Mouse (Mus musculus) midbrain, postnatal 0 days (tissue): ENCODE measurements at regions not wholly inside any gene's neighbourhood (a gene's known extent, or its start where the extent isn't known, plus 50 kb on each side); places are given as distances from the start of the nearest gene placed in this dataset.

Experiments used
- ATAC-seq: fragments of 200-750 bp; cut with Nextera tagmentation; 2 replicates; pipeline ENCODE4 v1.8.0; 2017; ENCODE audit warnings: moderate number of reproducible peaks, mild to moderate bottlenecking, moderate TSS enrichment, moderate library complexity; ENCODE audit not compliant: low FRiP score
- DNase-seq: peaks from one replicate; pipeline ENCODE4 v3.0.0-alpha.2; 2015; ENCODE audit warnings: low spot score
- H3K27ac ChIP-seq: fragments of 300-500 bp; sonication (generic); 2 replicates; pipeline ENCODE4 v1.5.1; 2014; ENCODE audit warnings: low read depth, mild to moderate bottlenecking, low read length, mixed read lengths
- H3K27me3 ChIP-seq: fragments of 300-500 bp; sonication (generic); 2 replicates; pipeline ENCODE4 v1.6.1; 2014; ENCODE audit warnings: low read length, control low read depth, mixed read lengths; ENCODE audit not compliant: insufficient read depth
- H3K36me3 ChIP-seq: fragments of 300-500 bp; sonication (generic); 2 replicates; pipeline ENCODE4 v1.6.1; 2014; ENCODE audit warnings: low read length, control low read depth, mixed read lengths; ENCODE audit not compliant: insufficient read depth
- H3K4me1 ChIP-seq: fragments of 300-500 bp; sonication (generic); 2 replicates; pipeline ENCODE4 v1.6.1; 2014; ENCODE audit warnings: mild to moderate bottlenecking, control low read depth, antibody characterized with exemption, low read length, mixed read lengths; ENCODE audit not compliant: insufficient read depth
- H3K4me2 ChIP-seq: fragments of 300-500 bp; sonication (generic); 2 replicates; pipeline ENCODE4 v1.6.1; 2014; ENCODE audit warnings: low read depth, mild to moderate bottlenecking, low read length, mixed read lengths; ENCODE audit not compliant: poor library complexity, severe bottlenecking
- H3K4me3 ChIP-seq: fragments of 300-500 bp; sonication (generic); 2 replicates; pipeline ENCODE4 v1.5.1; 2014; ENCODE audit warnings: low read depth, mild to moderate bottlenecking, low read length, moderate library complexity
- H3K9ac ChIP-seq: fragments of 300-500 bp; sonication (generic); replicated peaks from 2 replicates; pipeline ENCODE4 v1.6.1; 2014; ENCODE audit warnings: mild to moderate bottlenecking, low read length, moderate library complexity, mixed read lengths; ENCODE audit not compliant: poor library complexity, severe bottlenecking
- H3K9me3 ChIP-seq: fragments of 300-500 bp; sonication (generic); 2 replicates; pipeline ENCODE4 v1.6.1; 2016; ENCODE audit warnings: low read length, control low read depth
- CTCF ChIP-seq: IDR thresholded peaks from 2 replicates; pipeline ENCODE4 v1.5.1; 2016; ENCODE audit warnings: antibody characterized with exemption, mild to moderate bottlenecking
- WGBS: fragments of 180-500 bp; shearing (Covaris S2); extraction: QIAGEN DNeasy Blood & Tissue Kit; methylation state at CpG from one replicate; pipeline ENCODE4 v1.1.7; 2014; 5-methylcytosine and 5-hydroxymethylcytosine counted together

- WGBS: 70% methylated on average over 4 of the region's 4 CpGs
- H3K4me2 ChIP-seq: no peak overlapping the region
- TF ChIP-seq CTCF: no peak
- H3K36me3 ChIP-seq: no peaks in the 10 kb centered on the region
- H3K4me3 ChIP-seq: no peak overlapping the region
- H3K4me1 ChIP-seq: no peaks in the 10 kb centered on the region
- no peak overlapping the region for H3K27ac ChIP-seq
- H3K9ac ChIP-seq: no peak overlapping the region
- DNase-seq (no peak), ATAC-seq (no peak)
- no peaks in the 10 kb centered on the region for H3K27me3 ChIP-seq
- H3K9me3 ChIP-seq: no peaks in the 10 kb centered on the region
Observed at GRCm38 (mm10) chr2:8756546-8756945, 1124.5 kb upstream of the 4930412O13Rik start.

GRCm38 (mm10) chr2:8770636-8771035 lies 1110.4 kb upstream of the 4930412O13Rik start:
- Histone ChIP-seq H3K9ac (no peak overlapping the region), H3K9me3 (no peaks in the 10 kb centered on the region), H3K36me3 (no peaks in the 10 kb centered on the region), H3K4me3 (no peak overlapping the region), H3K27me3 (no peaks in the 10 kb centered on the region), H3K4me1 (no peaks in the 10 kb centered on the region), H3K27ac (no peak overlapping the region), H3K4me2 (no peak overlapping the region)
- TF ChIP-seq CTCF: no peak
- ATAC-seq (no peak), DNase-seq (no peak)
- 73% methylated on average over 4 of the region's 4 CpGs for WGBS

GRCm38 (mm10) chr2:8781152-8781935 lies 1099.7 kb upstream of the 4930412O13Rik start:
- TF ChIP-seq CTCF: no peak
- Histone ChIP-seq H3K4me2 (no peak overlapping the region), H3K36me3 (no peaks in the 10 kb centered on the region), H3K4me3 (no peak overlapping the region), H3K27ac (no peak overlapping the region), H3K9ac (no peak overlapping the region), H3K27me3 (no peaks in the 10 kb centered on the region), H3K4me1 (no peaks in the 10 kb centered on the region), H3K9me3 (no peaks in the 10 kb centered on the region)
- WGBS: 89% methylated on average over 7 of the region's 7 CpGs
- no peak for DNase-seq
- 0 out of 2 replicates have a peak, but pooled peaks have one; percentile 13 for ATAC-seq

GRCm38 (mm10) chr2:8782225-8782624 lies 1098.8 kb upstream of the 4930412O13Rik start:
- H3K9ac ChIP-seq: no peak overlapping the region
- DNase-seq: no peak
- H3K9me3 ChIP-seq: no peaks in the 10 kb centered on the region
- H3K4me2 ChIP-seq: no peak overlapping the region
- H3K4me1 ChIP-seq: no peaks in the 10 kb centered on the region
- TF ChIP-seq CTCF: no peak
- H3K27me3 ChIP-seq: no peaks in the 10 kb centered on the region
- no peak overlapping the region for H3K4me3 ChIP-seq
- no peaks in the 10 kb centered on the region for H3K36me3 ChIP-seq
- no peak for ATAC-seq
- WGBS: 91% methylated on average over 2 of the region's 2 CpGs
- no peak overlapping the region for H3K27ac ChIP-seq

GRCm38 (mm10) chr2:8802061-8802460 lies 1079.0 kb upstream of the 4930412O13Rik start:
- WGBS: 48% methylated on average over 3 of the region's 3 CpGs
- no peak for DNase-seq

GRCm38 (mm10) chr2:8809609-8810008 lies 1071.4 kb upstream of the 4930412O13Rik start:
- no peak for ATAC-seq
- DNase-seq: no peak
- H3K36me3 ChIP-seq: no peaks in the 10 kb centered on the region
- no peak overlapping the region for H3K9ac ChIP-seq
- 84% methylated on average over 4 of the region's 4 CpGs for WGBS
- TF ChIP-seq CTCF: no peak
- H3K4me1 ChIP-seq: no peaks in the 10 kb centered on the region
- no peaks in the 10 kb centered on the region for H3K27me3 ChIP-seq
- H3K4me3 ChIP-seq: no peak overlapping the region
- no peak overlapping the region for H3K27ac ChIP-seq
- no peaks in the 10 kb centered on the region for H3K9me3 ChIP-seq
- H3K4me2 ChIP-seq: no peak overlapping the region

More at GRCm38 (mm10) chr2:8802061-8802460, 1079.0 kb upstream of the 4930412O13Rik start:
- Histone ChIP-seq H3K4me2 (no peak overlapping the region), H3K9me3 (no peaks in the 10 kb centered on the region), H3K36me3 (no peaks in the 10 kb centered on the region), H3K27ac (no peak overlapping the region), H3K4me1 (no peaks in the 10 kb centered on the region), H3K27me3 (no peaks in the 10 kb centered on the region), H3K4me3 (no peak overlapping the region), H3K9ac (no peak overlapping the region)
- ATAC-seq: no peak
- no peak for TF ChIP-seq CTCF
